Mouse (Mus musculus) bone marrow, adult 2 months (tissue): ENCODE results near the gene Jph2.

Experiments used
- CTCF ChIP-seq: fragments of 200-500 bp; IDR thresholded peaks from 2 replicates; pipeline ENCODE4 v1.5.1; 2011; ENCODE audit warnings: low read length, control low read depth; ENCODE audit not compliant: control insufficient read depth, insufficient read depth
- POLR2A ChIP-seq: fragments of 200-500 bp; IDR thresholded peaks from 2 replicates; pipeline ENCODE4 v1.6.1; 2011; ENCODE audit warnings: low read depth, mild to moderate bottlenecking, control low read depth, low read length, borderline replicate concordance; ENCODE audit not compliant: control insufficient read depth

GRCm38 (mm10) chr2:163411840-163412239, 14.0 kb upstream of the Jph2 start:
- no peak for TF ChIP-seq CTCF
- no peak for TF ChIP-seq POLR2A
